Mouse (Mus musculus) adrenal gland, postnatal 14 days (tissue): ENCODE results near the gene Txn1. TPM values are rescaled to one million over a fixed set of nuclear protein-coding genes. Genes with fewer than 3 reads are reported as not detected.
A peak's percentile ranks its signal among the peaks of the same experiment; 100 is the strongest.

Experiments used
- DNase-seq: peaks from one replicate; pipeline ENCODE4 v3.0.0; 2021; ENCODE audit warnings: mixed read lengths
- long read RNA-seq, 2 experiments: library from polyadenylated mRNA; stranded (forward); transcript quantifications; one replicate each; pipeline ENCODE4 v2.0.0; 2021
- total RNA-seq: library from RNA; stranded (reverse); gene quantifications from 2 replicates; pipeline ENCODE4 v1.2.3, GENCODE M21; 2021

The Txn1 gene
- 239 and 245 TPM in 2 replicates for total RNA-seq
- long read RNA-seq, experiment 1, transcript Txn1-201 (5 exons, 1,051 nt): major isoform, 168 of 181 reads
- long read RNA-seq, experiment 1, partial matches to known transcripts: 12 of 181 reads
- long read RNA-seq, experiment 1, other reads (novel, unspliced or antisense): 1 of 181 reads
- long read RNA-seq, experiment 2, transcript Txn1-201 (5 exons, 1,051 nt): major isoform, 136 of 144 reads
- long read RNA-seq, experiment 2, partial matches to known transcripts: 3 of 144 reads
- long read RNA-seq, experiment 2, other reads (novel, unspliced or antisense): 5 of 144 reads

- DNase-seq: peak; percentile 99
These were observed at the start of gene Txn1 for GRCm38 (mm10) chr4:57956029-57956960. Txn1 (minus strand) TSS chr4:57956411.

- DNase-seq: no peak
These were observed 47.3 kb upstream of the Txn1 start for GRCm38 (mm10) chr4:58003501-58003900.

GRCm38 (mm10) chr4:57991425-57991824 lies 35.2 kb upstream of the Txn1 start:
- no peak for DNase-seq

GRCm38 (mm10) chr4:57974400-57975117 lies 18.3 kb upstream of the Txn1 start:
- DNase-seq: no peak

- no peak for DNase-seq
These were observed 17.5 kb upstream of the Txn1 start for GRCm38 (mm10) chr4:57973592-57974268.

- DNase-seq: no peak
These were observed 14.1 kb upstream of the Txn1 start for GRCm38 (mm10) chr4:57970285-57970684.

GRCm38 (mm10) chr4:57967195-57967594 lies 11.0 kb upstream of the Txn1 start:
- DNase-seq: no peak

- no peak for DNase-seq
These were observed 9.3 kb upstream of the Txn1 start for GRCm38 (mm10) chr4:57965516-57965915.

GRCm38 (mm10) chr4:57964143-57964542 lies 7.9 kb upstream of the Txn1 start:
- peak; percentile 46 for DNase-seq

GRCm38 (mm10) chr4:57959056-57959455 lies 2.8 kb upstream of the Txn1 start:
- DNase-seq: no peak

- no peak for DNase-seq
These were observed 1.9 kb upstream of the Txn1 start for GRCm38 (mm10) chr4:57958098-57958497.

GRCm38 (mm10) chr4:57957200-57958085 lies 1.2 kb upstream of the Txn1 start:
- DNase-seq: no peak

- DNase-seq: peak; percentile 88
These were observed 660 bp downstream of the Txn1 start for GRCm38 (mm10) chr4:57955544-57955958.

- DNase-seq: no peak
These were observed 1.2 kb downstream of the Txn1 start for GRCm38 (mm10) chr4:57954991-57955390.

- DNase-seq: no peak
These were observed 1.6 kb downstream of the Txn1 start for GRCm38 (mm10) chr4:57954580-57954979.

GRCm38 (mm10) chr4:57953796-57954195 lies 2.4 kb downstream of the Txn1 start:
- no peak for DNase-seq

- peak; percentile 29 for DNase-seq
These were observed 3.3 kb downstream of the Txn1 start for GRCm38 (mm10) chr4:57952891-57953290.

- DNase-seq: no peak
These were observed 3.8 kb downstream of the Txn1 start for GRCm38 (mm10) chr4:57952416-57952815.

- no peak for DNase-seq
These were observed 6.3 kb downstream of the Txn1 start for GRCm38 (mm10) chr4:57949866-57950265.

- no peak for DNase-seq
These were observed 8.7 kb downstream of the Txn1 start for GRCm38 (mm10) chr4:57947476-57947875.

- no peak for DNase-seq
These were observed 9.2 kb downstream of the Txn1 start for GRCm38 (mm10) chr4:57947036-57947435.
